Mouse (Mus musculus): ENCODE measurements around the gene Tmx4.

DNA sequence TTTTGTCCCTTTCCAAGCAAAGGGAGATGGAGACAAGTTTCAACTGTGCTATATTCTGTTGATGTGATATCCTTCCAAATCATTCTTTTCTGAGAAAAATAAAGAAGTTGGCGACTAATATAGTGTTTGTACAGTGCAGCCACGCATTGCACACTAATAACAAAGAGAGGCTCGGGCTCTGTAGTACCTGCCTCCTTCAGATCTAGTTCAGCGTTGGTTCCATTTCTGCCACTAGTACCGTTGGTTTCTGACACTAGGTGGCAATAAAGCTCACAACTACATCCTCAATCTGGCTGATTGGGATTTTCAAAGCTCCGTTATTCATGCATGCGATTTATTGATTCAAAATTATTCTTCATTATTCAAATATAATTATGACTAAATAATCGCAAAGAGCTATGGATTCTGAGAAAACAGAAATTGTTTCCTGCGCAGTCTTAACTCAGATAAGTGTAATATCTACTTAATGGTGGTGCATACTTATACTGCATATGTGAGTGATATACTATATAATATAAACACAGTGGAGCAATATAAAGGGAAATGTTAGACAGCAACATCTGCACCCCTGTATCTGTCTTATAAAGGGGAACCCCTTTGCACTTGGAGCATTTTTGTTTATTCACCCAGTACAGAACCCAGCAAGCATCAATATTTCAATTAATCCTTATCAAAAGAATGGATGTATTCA is 37.5 kb upstream of the Tmx4 start:
- TF ChIP-seq POLR2A (IDR thresholded peaks at IDR 0.05; ENCODE audit: control insufficient read depth, low read depth, low read length) (no peak), CTCF (IDR thresholded peaks at IDR 0.05; ENCODE audit: control insufficient read depth, insufficient read depth, insufficient replicate concordance, low read depth, low read length) (no peak)
